Mouse (Mus musculus) layer of hippocampus, adult 8-10 months (tissue): Measurements from ENCODE around the gene Mturn. TPM values are rescaled to one million over a fixed set of nuclear protein-coding genes. Genes with fewer than 3 reads are reported as not detected.

Experiments
- DNase-seq, 2 experiments: peaks; one replicate each; pipeline ENCODE4 v3.0.0; 2022; ENCODE audit warnings: low spot score in 2 of 2
- total RNA-seq, 4 experiments: library from RNA; stranded (reverse); gene quantifications; 2 replicates each; pipeline ENCODE4 v1.2.4; 2022

Gene Mturn
- total RNA-seq = 100 to 1,000 TPM; 113 to 141 (median 129) TPM

GRCm38 (mm10) chr6:54680891-54681745 lies at the start of gene Mturn:
Mturn (plus strand) TSS chr6:54681624.
- peak; percentile 94 to 96 for DNase-seq

GRCm38 (mm10) chr6:54639877-54640276 lies 41.5 kb upstream of the Mturn start:
- no peak for DNase-seq

GRCm38 (mm10) chr6:54641953-54642352 lies 39.5 kb upstream of the Mturn start:
- peak in 1 of 2 experiments; percentile 20 for DNase-seq

- no peak for DNase-seq
Measured at GRCm38 (mm10) chr6:54643181-54643580, 38.2 kb upstream of the Mturn start.

GRCm38 (mm10) chr6:54655471-54656095 lies 25.8 kb upstream of the Mturn start:
- no peak for DNase-seq

- DNase-seq = no peak
Measured at GRCm38 (mm10) chr6:54657861-54658260, 23.6 kb upstream of the Mturn start.

- no peak for DNase-seq
Measured at GRCm38 (mm10) chr6:54669868-54670267, 11.6 kb upstream of the Mturn start.

GRCm38 (mm10) chr6:54672901-54673300 lies 8.5 kb upstream of the Mturn start:
- no peak for DNase-seq

GRCm38 (mm10) chr6:54679686-54680085 lies 1.7 kb upstream of the Mturn start:
- no peak for DNase-seq

- DNase-seq = peak in 1 of 2 experiments; percentile 35
Measured at GRCm38 (mm10) chr6:54681746-54682428, 463 bp downstream of the Mturn start.

- no peak for DNase-seq
Measured at GRCm38 (mm10) chr6:54684085-54684484, 2.7 kb downstream of the Mturn start.

GRCm38 (mm10) chr6:54685103-54685502 lies 3.7 kb downstream of the Mturn start:
- DNase-seq = no peak

- DNase-seq = no peak
Measured at GRCm38 (mm10) chr6:54685716-54686395, 4.4 kb downstream of the Mturn start.

GRCm38 (mm10) chr6:54686946-54687737 lies 5.7 kb downstream of the Mturn start:
- DNase-seq = no peak

- no peak for DNase-seq
Measured at GRCm38 (mm10) chr6:54688467-54689323, 7.3 kb downstream of the Mturn start.

GRCm38 (mm10) chr6:54689686-54690085 lies 8.3 kb downstream of the Mturn start:
- no peak for DNase-seq

GRCm38 (mm10) chr6:54690838-54691237 lies 9.4 kb downstream of the Mturn start:
- DNase-seq = no peak

GRCm38 (mm10) chr6:54691368-54692116 lies 10.1 kb downstream of the Mturn start:
- DNase-seq = no peak

GRCm38 (mm10) chr6:54692201-54692600 lies 10.8 kb downstream of the Mturn start:
- DNase-seq = no peak
